Mouse (Mus musculus): ENCODE measurements at regions not wholly inside any gene's neighbourhood (a gene's known extent, or its start where the extent isn't known, plus 50 kb on each side); places are given as distances from the start of the nearest gene placed in this dataset.

DNA sequence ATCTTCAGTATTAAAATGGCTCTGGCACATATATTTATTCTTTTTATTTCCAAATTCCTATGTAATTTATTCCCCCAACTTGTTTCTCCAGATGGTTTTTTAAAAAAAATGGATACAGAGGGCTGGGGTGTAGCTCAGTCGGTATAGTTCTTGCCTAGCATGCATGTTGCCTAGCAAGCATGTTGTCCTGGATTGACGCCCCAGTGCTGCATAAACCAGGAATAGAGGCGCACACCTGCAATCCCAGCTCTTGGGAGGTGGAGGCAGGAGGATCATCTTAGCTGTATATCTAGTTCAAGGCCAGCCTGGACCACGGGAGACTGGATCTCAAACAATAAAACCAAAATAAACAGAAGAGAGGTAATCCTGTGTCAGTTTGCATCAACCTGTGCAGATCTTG is 183.5 kb upstream of the Jmjd1c start:
- no peak for TF ChIP-seq CTCF (IDR thresholded peaks at IDR 0.05; ENCODE audit: borderline replicate concordance, control insufficient read depth, extremely low read depth, insufficient read depth, low read length, poor library complexity)
- no peak for TF ChIP-seq POLR2A (IDR thresholded peaks at IDR 0.05; ENCODE audit: control insufficient read depth, extremely low read depth, insufficient read depth, low read length, poor library complexity)
